Mouse (Mus musculus) liver, postnatal 0 days (tissue): ENCODE measurements around the gene Stx3.

Experiments
- CTCF ChIP-seq: sonication (generic); IDR thresholded peaks from 2 replicates; pipeline ENCODE4 v1.5.1; 2016; ENCODE audit warnings: antibody characterized with exemption, low read depth
- EP300 ChIP-seq: IDR thresholded peaks from 2 replicates; pipeline ENCODE4 v1.6.1; 2016; ENCODE audit warnings: antibody characterized with exemption, low read depth, mild to moderate bottlenecking

DNA sequence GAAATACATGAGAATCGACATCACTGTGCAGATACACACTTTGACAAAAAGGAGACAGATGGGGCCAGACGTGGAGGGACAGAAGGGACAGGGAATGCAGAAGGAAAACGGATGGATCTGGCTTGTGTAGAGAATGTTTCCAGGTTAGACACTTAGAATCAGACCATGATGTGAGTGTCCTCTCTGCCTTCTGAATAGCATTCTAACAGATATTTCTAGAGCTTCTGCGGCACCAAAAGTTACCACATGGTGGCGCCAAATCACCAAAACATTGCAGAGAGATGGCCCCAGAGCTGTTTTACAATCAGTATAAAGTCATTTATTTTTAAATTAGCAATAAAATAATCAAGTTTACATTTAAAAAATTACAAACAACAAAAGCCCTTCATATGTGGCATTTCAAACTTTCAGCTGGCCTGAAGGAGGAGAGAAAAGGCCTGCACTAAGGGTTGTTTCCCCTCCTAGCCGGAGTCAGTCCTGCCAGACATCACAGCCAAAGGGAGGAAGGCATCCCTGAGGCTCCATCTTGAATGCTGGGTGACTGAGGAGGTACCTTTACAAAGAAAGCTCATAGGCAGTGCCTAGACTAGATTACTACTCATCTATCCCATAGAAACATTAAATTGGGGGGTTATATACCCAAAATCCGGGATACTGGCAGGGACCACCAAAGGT lies 41.9 kb downstream of the Stx3 start:
- TF ChIP-seq CTCF: peak; percentile 80
- no peak for TF ChIP-seq EP300
